Mouse (Mus musculus) regulatory T cell (primary cell): ENCODE results near the gene Sgcd.

Experiments
- in situ Hi-C: fragments of 300-600 bp; cut with MboI, MseI; formaldehyde crosslinking; loops from one replicate; pipeline ENCODE4 v1.15.1; 2025; ENCODE audit warnings: high pct_unique_total_duplicates

Gene Sgcd

GRCm38 (mm10) chr11:47015683-47016082, 973.1 kb downstream of the Sgcd start:
- in situ Hi-C loops, result no loop called here

GRCm38 (mm10) chr11:47014278-47014677, 974.5 kb downstream of the Sgcd start:
- in situ Hi-C loops, result no loop called here

- in situ Hi-C loops, result no loop called here
Observed at GRCm38 (mm10) chr11:47010166-47010565, 978.6 kb downstream of the Sgcd start.

GRCm38 (mm10) chr11:47005301-47005875, 983.4 kb downstream of the Sgcd start:
- in situ Hi-C loops, result no loop called here

- in situ Hi-C loops, result no loop called here
Observed at GRCm38 (mm10) chr11:46939311-46939710, 1049.5 kb downstream of the Sgcd start.

GRCm38 (mm10) chr11:46924946-46925345, 1063.8 kb downstream of the Sgcd start:
- in situ Hi-C loops, result no loop called here

GRCm38 (mm10) chr11:46920244-46920643, 1068.5 kb downstream of the Sgcd start:
- in situ Hi-C loops, result no loop called here

GRCm38 (mm10) chr11:46912656-46913237, 1076.0 kb downstream of the Sgcd start:
- in situ Hi-C loops, result no loop called here

GRCm38 (mm10) chr11:46904281-46904680, 1084.5 kb downstream of the Sgcd start:
- in situ Hi-C loops, result no loop called here

GRCm38 (mm10) chr11:46889093-46889492, 1099.7 kb downstream of the Sgcd start:
- in situ Hi-C loops, result no loop called here

GRCm38 (mm10) chr11:46882456-46882855, 1106.3 kb downstream of the Sgcd start:
- in situ Hi-C loops, result no loop called here

GRCm38 (mm10) chr11:46875774-46876173, 1113.0 kb downstream of the Sgcd start:
- in situ Hi-C loops, result no loop called here

GRCm38 (mm10) chr11:46868594-46868993, 1120.2 kb downstream of the Sgcd start:
- in situ Hi-C loops, result loop anchor here (10.0 kb wide), 1 partner anchor 506 kb away; no protein-coding TSS in a partner anchor

- in situ Hi-C loops, result loop anchor here (10.0 kb wide), 1 partner anchor 510 kb away; no protein-coding TSS in a partner anchor
Observed at GRCm38 (mm10) chr11:46864809-46865208, 1124.0 kb downstream of the Sgcd start.

GRCm38 (mm10) chr11:46848221-46848971, 1140.4 kb downstream of the Sgcd start:
- in situ Hi-C loops, result no loop called here

GRCm38 (mm10) chr11:46847827-46848220, 1140.9 kb downstream of the Sgcd start:
- in situ Hi-C loops, result no loop called here

- in situ Hi-C loops, result no loop called here
Observed at GRCm38 (mm10) chr11:46846661-46847060, 1142.1 kb downstream of the Sgcd start.
